Mouse (Mus musculus) liver, embryonic 12.5 days (tissue): ENCODE results near the gene Ddx25. TPM values are rescaled to one million over a fixed set of nuclear protein-coding genes. Genes with fewer than 3 reads are reported as not detected.
A peak's percentile ranks its signal among the peaks of the same experiment; 100 is the strongest.

Experiments
- ATAC-seq: fragments of 200-750 bp; cut with Nextera tagmentation; 2 replicates; pipeline ENCODE4 v1.8.0; 2017; ENCODE audit warnings: moderate number of reproducible peaks, mild to moderate bottlenecking, moderate library complexity
- H3K27ac ChIP-seq: fragments of 300-500 bp; sonication (generic); 2 replicates; pipeline ENCODE4 v1.5.1; 2016; ENCODE audit warnings: mild to moderate bottlenecking
- H3K27me3 ChIP-seq: fragments of 300-500 bp; sonication (generic); replicated peaks from 2 replicates; pipeline ENCODE4 v1.6.1; 2016; ENCODE audit warnings: mild to moderate bottlenecking, moderate library complexity
- H3K36me3 ChIP-seq: fragments of 300-500 bp; sonication (generic); 2 replicates; pipeline ENCODE4 v1.6.1; 2016; ENCODE audit warnings: mild to moderate bottlenecking, moderate library complexity
- H3K4me1 ChIP-seq: fragments of 300-500 bp; sonication (generic); 2 replicates; pipeline ENCODE4 v1.6.1; 2016
- H3K4me2 ChIP-seq: fragments of 300-500 bp; sonication (generic); 2 replicates; pipeline ENCODE4 v1.6.1; 2016; ENCODE audit warnings: mild to moderate bottlenecking, moderate library complexity
- H3K4me3 ChIP-seq: fragments of 300-500 bp; sonication (generic); 2 replicates; pipeline ENCODE4 v1.5.1; 2016; ENCODE audit warnings: mild to moderate bottlenecking, moderate library complexity
- H3K9ac ChIP-seq: fragments of 300-500 bp; sonication (generic); 2 replicates; pipeline ENCODE4 v1.6.1; 2016; ENCODE audit warnings: mild to moderate bottlenecking, moderate library complexity
- H3K9me3 ChIP-seq: fragments of 300-500 bp; sonication (generic); replicated peaks from 2 replicates; pipeline ENCODE4 v1.6.1; 2016; ENCODE audit warnings: mild to moderate bottlenecking, moderate library complexity
- WGBS: fragments of 180-500 bp; shearing (Covaris S2); methylation state at CpG from one replicate; pipeline ENCODE4 v1.1.7; 2016; ENCODE audit not compliant: insufficient replicate concordance; 5-methylcytosine and 5-hydroxymethylcytosine counted together
- polyA plus RNA-seq: library from polyadenylated mRNA; unstranded; fragments of >200 nt; fragmentation: Nextera tagmentation; extraction: Ambion mirVana; gene quantifications from 2 replicates; pipeline ENCODE4 v1.2.1, GENCODE M21; 2016

Ddx25 gene
- polyA plus RNA-seq, 1 experiment from 2014 or later = 0.67 TPM

DNA sequence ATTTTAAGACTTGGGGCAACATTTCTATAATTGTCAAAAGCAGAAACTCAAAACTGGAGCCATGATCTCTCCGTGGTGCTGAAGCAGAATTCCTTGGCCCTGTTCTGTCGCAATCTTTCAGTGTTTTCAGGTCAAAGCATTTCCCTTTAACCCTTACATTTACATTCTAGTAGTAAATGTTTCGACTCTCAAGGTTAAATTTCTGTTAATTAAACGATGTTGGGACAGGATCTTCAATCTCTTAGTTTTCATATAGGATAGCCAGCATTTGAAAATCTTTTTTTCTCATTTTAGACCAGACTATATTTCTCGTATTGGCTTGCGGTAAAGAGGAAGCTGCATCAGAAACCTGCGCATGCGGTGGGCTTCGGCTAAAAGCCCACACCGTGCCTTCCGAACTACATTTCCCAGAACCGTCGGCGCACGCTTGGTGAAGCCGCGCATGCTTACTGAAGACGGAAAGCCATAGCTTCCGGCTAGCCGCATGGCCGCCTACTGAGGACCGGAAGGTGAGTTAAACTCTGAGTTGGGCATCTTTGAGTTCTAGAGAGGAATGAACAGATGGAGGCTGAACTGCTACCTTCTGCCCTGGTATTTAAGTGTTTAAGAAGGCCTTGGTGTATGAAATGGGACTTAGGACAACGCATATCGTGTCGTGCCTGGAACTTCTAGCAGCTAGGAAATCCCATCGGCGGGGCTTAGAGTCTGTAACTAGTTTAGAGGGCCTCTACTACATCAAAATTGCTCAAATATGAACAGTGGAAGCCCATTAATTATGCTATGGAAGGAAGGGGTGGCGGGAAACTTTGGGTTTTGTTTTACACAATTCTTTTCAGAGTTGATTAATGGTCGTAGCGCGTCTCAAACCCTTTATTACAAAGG lies 922 bp upstream of the Ddx25 start:
- Histone ChIP-seq H3K4me2 (peak overlapping the region; percentile 94), H3K27ac (peak overlapping the region; percentile 64; the same call in 1 of the 2 replicates), H3K9me3 (no peaks in the 10 kb centered on the region), H3K4me3 (peak overlapping the region; percentile 72), H3K4me1 (peaks cover 33% of the 10 kb centered on the region), H3K9ac (peak overlapping the region; percentile 76), H3K27me3 (peaks cover 48% of the 10 kb centered on the region), H3K36me3 (peaks cover 27% of the 10 kb centered on the region)
- WGBS = 3% methylated on average over 31 of the region's 31 CpGs
- peak; percentile 84 for ATAC-seq

DNA sequence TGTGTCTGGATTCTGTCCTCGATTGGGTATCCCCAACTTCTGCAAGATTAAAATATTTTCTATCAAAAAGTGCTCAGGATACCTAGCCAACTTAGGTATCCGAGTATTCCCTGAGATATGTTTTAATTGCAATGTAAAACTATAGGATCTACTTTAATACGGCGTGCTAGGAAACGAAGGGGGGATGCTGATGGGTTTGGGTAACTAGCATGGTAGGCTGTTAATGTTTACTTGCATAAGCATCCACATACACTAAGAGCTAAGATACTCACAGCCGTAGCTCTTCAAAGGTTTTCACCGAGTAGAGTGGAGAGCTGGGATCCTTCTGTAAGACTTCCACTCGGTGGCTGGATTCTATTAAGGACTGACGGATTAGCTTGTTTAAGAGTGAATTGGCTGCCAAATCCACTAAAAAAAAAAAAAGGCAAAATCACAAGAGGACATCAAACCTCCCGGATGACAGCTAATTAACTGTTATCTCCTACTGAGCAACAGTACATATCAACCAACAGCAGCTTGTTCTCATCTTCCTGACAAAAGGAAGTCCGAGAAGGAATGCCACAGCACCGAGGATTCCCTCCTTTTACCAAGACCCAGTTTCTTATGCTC lies 1.7 kb downstream of the Ddx25 start:
- Histone ChIP-seq H3K36me3 (peaks cover 9% of the 10 kb centered on the region), H3K27ac (no peak overlapping the region), H3K4me1 (peaks cover 29% of the 10 kb centered on the region), H3K9ac (no peak overlapping the region), H3K27me3 (peaks cover 54% of the 10 kb centered on the region), H3K4me2 (no peak overlapping the region), H3K9me3 (no peaks in the 10 kb centered on the region), H3K4me3 (no peak overlapping the region)
- 46% methylated on average over 12 of the region's 12 CpGs for WGBS
- no peak for ATAC-seq

DNA sequence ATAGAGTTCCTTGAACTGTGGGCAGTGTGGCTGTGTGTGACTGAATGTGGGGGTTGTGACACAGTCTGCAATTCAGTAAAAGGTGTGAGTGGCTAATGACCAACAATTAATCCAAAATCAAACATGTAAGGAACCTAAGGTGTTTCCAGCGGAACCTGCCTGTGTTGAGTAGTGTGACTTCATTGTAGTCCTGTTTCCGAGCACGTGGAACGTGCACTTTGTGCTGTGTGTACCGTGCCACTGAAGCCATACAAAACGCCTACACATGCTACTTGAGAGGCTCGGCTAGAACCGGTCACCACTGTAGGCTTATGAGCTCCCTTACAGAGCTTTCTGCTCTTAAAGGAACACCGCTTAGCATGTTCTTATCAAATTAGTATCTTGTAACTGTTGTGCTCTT lies 9.9 kb downstream of the Ddx25 start:
- Histone ChIP-seq H3K9me3 (no peaks in the 10 kb centered on the region), H3K4me1 (peaks cover 4% of the 10 kb centered on the region), H3K27ac (no peak overlapping the region), H3K27me3 (peaks cover 3% of the 10 kb centered on the region; the same call in 1 of the 2 replicates), H3K4me3 (no peak overlapping the region), H3K36me3 (no peaks in the 10 kb centered on the region), H3K9ac (no peak overlapping the region), H3K4me2 (no peak overlapping the region)
- WGBS = 70% methylated on average over 9 of the region's 9 CpGs
- no peak for ATAC-seq

DNA sequence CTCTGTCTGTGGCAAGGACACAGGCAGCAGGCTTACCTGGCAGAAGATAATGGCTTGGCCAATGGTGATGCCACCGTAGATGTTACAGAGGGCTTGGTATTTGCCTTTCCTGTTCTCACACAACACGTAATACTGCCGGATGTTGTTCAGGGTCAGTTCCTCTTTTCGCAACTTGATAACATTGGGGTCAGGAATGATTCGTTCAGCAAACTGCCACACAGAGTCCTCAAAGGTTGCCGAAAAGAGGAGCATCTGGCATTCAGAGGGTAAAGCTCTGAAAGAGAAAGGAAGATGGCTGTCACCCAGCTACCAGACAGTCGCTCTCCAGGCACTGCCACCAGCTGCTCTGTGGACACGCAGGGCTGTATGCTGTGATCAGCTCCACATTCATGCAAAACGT lies 11.6 kb downstream of the Ddx25 start:
- WGBS = 14% methylated on average over 9 of the region's 9 CpGs

DNA sequence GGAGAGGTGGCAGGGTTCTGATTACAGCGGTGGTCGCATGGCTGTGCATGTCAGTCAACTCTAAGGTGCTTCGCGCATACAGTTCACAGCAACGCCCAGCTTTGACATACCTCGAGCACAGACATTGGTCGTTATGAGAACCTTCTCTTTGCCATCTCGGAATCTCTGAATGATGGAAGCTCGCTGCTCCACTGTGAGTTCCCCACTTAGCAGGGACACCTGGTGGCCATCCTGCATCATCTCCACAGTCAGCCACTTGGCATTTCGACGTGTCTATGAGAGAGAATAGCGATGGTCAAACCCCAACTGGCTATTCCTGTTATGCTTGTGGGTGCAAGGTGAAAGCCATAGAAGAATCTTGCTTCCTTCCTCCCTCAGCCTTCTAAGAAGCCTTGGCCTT lies 12.6 kb downstream of the Ddx25 start:
- no peak for ATAC-seq
- H3K27me3 ChIP-seq = peaks cover 3% of the 10 kb centered on the region; the same call in 1 of the 2 replicates
- WGBS = 61% methylated on average over 12 of the region's 12 CpGs
- no peak overlapping the region for H3K27ac ChIP-seq
- H3K4me3 ChIP-seq = no peak overlapping the region
- no peak overlapping the region for H3K4me2 ChIP-seq
- H3K9ac ChIP-seq = no peak overlapping the region
- H3K36me3 ChIP-seq = no peaks in the 10 kb centered on the region
- H3K4me1 ChIP-seq = peaks cover 4% of the 10 kb centered on the region
- no peaks in the 10 kb centered on the region for H3K9me3 ChIP-seq

More for the DNA sequence above, 11.6 kb downstream of the Ddx25 start:
- no peak for ATAC-seq
- H3K4me1 ChIP-seq = peaks cover 4% of the 10 kb centered on the region
- H3K9me3 ChIP-seq = no peaks in the 10 kb centered on the region
- H3K27ac ChIP-seq = no peak overlapping the region
- H3K36me3 ChIP-seq = no peaks in the 10 kb centered on the region
- no peak overlapping the region for H3K9ac ChIP-seq
- H3K4me3 ChIP-seq = no peak overlapping the region
- H3K4me2 ChIP-seq = peak overlapping the region; percentile 11; the same call in 1 of the 2 replicates
- peaks cover 3% of the 10 kb centered on the region; the same call in 1 of the 2 replicates for H3K27me3 ChIP-seq

DNA sequence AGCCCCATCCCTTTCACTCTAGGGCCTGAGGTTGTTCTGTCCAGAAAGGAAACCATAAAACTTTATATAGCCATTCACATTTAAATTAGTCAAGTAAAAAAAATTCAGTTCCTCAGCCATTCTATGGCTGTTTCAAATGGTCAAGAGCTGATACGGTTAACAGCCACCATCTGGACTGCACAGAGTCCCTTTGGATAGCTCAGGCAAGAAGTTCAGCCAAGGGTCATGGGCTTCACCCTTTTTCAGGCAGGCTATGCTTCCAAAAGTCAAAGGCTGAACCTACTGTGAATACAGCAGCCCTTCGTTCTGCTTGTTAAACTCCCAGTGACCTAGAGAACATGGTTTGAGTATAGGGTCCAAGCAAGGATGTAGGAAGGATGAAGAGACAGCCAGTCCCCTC lies 13.7 kb downstream of the Ddx25 start:
- no peaks in the 10 kb centered on the region for H3K36me3 ChIP-seq
- H3K4me2 ChIP-seq = no peak overlapping the region
- no peak overlapping the region for H3K27ac ChIP-seq
- no peak overlapping the region for H3K4me3 ChIP-seq
- 62% methylated on average over 2 of the region's 2 CpGs for whole genome bisulfite sequencing
- H3K9ac ChIP-seq = no peak overlapping the region
- no peaks in the 10 kb centered on the region for H3K9me3 ChIP-seq
- peaks cover 3% of the 10 kb centered on the region; the same call in 1 of the 2 replicates for H3K27me3 ChIP-seq
- peaks cover 4% of the 10 kb centered on the region for H3K4me1 ChIP-seq
- ATAC-seq = no peak

DNA sequence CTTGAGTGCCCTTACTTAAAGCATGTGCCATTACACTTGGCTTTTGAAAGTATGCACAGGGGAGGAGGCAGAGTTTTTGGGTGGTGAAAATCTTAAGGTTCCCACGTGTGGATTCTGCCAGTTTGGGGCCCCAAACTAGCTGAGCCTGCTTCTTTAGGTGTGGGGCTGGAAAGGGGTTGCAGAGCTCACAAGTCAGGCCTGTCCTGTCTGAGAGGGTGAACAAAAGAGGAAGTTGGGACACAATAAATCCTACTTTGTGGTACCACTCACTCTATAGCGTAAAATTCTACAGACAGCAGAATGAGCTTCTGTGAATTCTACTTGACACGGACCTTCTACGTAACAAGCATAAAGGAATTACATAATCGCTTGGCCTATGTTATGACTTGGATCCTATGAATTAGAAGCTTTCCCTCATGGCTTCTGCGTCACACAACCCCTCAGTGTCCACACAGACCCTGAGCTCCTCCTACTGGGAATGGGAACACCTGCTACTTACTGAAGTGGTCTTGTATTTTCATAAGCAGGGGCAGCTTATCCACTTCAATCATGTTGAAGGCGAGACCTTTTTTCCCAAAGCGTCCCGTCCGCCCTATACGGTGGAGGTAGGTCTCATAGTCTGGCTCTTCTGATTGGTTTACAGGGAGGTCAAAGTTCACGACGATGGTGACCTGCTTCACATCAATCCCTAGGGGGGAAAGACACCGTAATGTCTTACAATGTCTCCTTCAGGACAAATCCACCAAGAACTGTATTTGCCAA lies 15.0 kb downstream of the Ddx25 start:
- H3K4me3 ChIP-seq = no peak overlapping the region
- no peaks in the 10 kb centered on the region for H3K9me3 ChIP-seq
- peaks cover 11% of the 10 kb centered on the region for H3K4me1 ChIP-seq
- H3K27me3 ChIP-seq = peaks cover 3% of the 10 kb centered on the region; the same call in 1 of the 2 replicates
- no peak overlapping the region for H3K9ac ChIP-seq
- no peak overlapping the region for H3K27ac ChIP-seq
- H3K36me3 ChIP-seq = no peaks in the 10 kb centered on the region
- H3K4me2 ChIP-seq = no peak overlapping the region
- ATAC-seq = no peak
- WGBS = 72% methylated on average over 14 of the region's 14 CpGs

DNA sequence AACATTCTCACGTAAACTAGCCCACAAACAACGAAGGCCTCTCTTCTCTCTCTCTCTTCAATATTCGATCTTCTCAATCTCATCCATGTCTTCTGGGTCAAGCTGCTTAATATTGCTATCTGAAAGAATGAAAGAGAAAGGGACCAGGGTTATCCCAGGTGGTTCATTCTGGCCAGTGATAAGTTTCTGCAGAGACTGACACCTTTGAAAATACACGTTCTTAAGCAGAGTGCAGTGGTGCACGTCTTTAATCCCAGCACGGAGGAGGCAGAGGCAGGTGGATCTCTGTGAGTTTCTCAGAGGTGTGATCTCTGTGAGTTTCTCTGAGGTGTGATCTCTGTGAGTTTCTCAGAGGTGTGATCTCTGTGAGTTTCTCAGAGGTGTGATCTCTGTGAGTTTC lies 16.4 kb downstream of the Ddx25 start:
- no peaks in the 10 kb centered on the region for H3K9me3 ChIP-seq
- no peak overlapping the region for H3K4me2 ChIP-seq
- no peak overlapping the region for H3K9ac ChIP-seq
- 45% methylated on average over 6 of the region's 6 CpGs for WGBS
- H3K4me1 ChIP-seq = peaks cover 11% of the 10 kb centered on the region
- no peaks in the 10 kb centered on the region for H3K36me3 ChIP-seq
- ATAC-seq = no peak
- no peak overlapping the region for H3K4me3 ChIP-seq
- H3K27ac ChIP-seq = no peak overlapping the region
- 0 out of 2 replicates have a peak, but pooled peaks cover 3% of the 10 kb centered on the region for H3K27me3 ChIP-seq

DNA sequence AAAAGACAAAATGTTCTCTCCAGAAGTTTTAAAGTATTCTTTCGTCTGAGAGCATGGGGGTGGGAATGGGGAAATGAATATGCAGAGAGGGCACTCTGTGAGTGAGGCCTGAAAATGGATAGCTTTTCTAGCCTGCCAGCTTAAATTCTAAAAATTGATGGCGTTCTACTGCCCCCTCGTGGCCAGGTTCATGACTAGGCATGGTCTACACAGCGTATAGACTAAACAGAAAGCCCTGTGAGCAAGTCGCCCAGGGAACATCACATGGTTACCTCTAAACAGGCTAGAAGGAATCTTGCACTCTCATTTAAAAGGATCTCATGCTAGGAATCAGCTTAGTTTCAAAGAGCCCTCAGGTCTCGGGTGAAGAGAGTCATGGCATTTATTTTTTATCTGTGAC lies 16.8 kb downstream of the Ddx25 start:
- Histone ChIP-seq H3K4me3 (no peak overlapping the region), H3K27me3 (0 out of 2 replicates have a peak, but pooled peaks cover 3% of the 10 kb centered on the region), H3K9me3 (no peaks in the 10 kb centered on the region), H3K4me2 (no peak overlapping the region), H3K4me1 (peaks cover 8% of the 10 kb centered on the region), H3K27ac (no peak overlapping the region), H3K36me3 (no peaks in the 10 kb centered on the region), H3K9ac (no peak overlapping the region)
- WGBS = 6% methylated on average over 6 of the region's 6 CpGs
- 0 out of 2 replicates have a peak, but pooled peaks have one; percentile 35 for ATAC-seq

DNA sequence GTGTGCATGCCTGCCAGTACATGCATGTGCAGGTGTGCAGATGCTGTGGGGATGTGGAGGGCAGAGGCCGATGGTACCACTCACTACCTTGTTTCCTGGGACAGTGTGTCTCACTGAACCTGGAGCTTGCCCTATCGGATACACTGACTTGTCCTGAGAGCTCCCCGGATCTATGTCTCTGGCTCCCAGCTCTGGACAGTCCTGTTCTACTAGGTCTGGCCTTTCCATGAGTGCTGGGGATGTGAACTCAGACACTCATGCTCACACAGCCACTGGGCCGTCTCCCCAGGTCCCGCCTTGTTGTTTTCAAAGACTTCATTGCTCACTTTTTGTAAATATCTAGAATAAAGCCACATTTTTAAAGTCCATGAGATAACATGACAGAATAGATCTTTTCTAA lies 17.3 kb downstream of the Ddx25 start:
- WGBS = 70% methylated on average over 5 of the region's 5 CpGs
- no peak for ATAC-seq
- no peak overlapping the region for H3K4me2 ChIP-seq

DNA sequence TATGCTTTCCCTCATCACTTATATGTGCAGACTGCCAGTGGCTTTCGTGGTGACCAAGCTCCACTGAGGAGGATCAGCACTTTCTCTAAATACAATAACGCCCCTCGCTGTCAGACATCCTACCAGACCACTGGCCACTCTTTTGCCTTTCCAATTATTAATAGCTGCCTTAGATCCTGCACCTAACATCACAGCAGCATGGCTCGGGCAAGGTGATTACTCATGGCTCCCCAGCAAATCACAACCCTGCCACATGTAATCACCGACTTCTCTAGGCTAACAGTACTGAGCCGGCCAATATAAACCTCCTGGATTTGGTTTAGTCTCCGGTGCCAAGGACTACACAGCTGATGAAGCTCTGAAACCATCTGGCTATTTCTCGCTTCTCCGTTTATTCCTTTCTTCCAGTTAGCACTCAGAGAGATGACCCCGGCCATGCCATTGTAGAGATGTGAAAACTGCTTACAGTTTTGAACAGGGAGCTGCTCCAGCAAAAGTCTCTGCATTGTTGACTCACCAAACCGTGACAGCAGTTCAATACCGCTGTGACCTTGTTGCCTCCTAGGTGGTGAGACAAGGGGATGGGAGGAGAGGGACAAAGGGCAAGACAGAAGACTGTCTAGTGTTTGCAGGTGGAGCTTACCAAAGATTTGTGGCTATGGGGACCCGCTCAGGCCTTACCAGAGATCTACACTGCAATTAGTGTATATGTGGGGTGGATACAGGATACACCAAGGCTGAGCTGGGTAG lies 19.2 kb downstream of the Ddx25 start:
- no peak for ATAC-seq
- H3K27ac ChIP-seq = no peak overlapping the region
- H3K36me3 ChIP-seq = no peaks in the 10 kb centered on the region
- no peak overlapping the region for H3K4me2 ChIP-seq
- no peak overlapping the region for H3K9ac ChIP-seq
- WGBS = 68% methylated on average over 13 of the region's 13 CpGs
- no peak overlapping the region for H3K4me3 ChIP-seq
- peaks cover 17% of the 10 kb centered on the region; the same call in 1 of the 2 replicates for H3K4me1 ChIP-seq
- no peaks in the 10 kb centered on the region for H3K9me3 ChIP-seq
- H3K27me3 ChIP-seq = no peaks in the 10 kb centered on the region

More for the DNA sequence above, 17.3 kb downstream of the Ddx25 start:
- Histone ChIP-seq H3K4me3 (no peak overlapping the region), H3K9ac (no peak overlapping the region), H3K27me3 (0 out of 2 replicates have a peak, but pooled peaks cover 3% of the 10 kb centered on the region), H3K4me1 (peaks cover 7% of the 10 kb centered on the region), H3K9me3 (no peaks in the 10 kb centered on the region), H3K36me3 (no peaks in the 10 kb centered on the region), H3K27ac (no peak overlapping the region)
